Mouse (Mus musculus) liver, adult 2 months (tissue): ENCODE data around the gene Gatb.

Experiments
- CTCF ChIP-seq: fragments of 200-500 bp; IDR thresholded peaks from 2 replicates; pipeline ENCODE4 v1.5.1; 2011; ENCODE audit warnings: low read depth, low read length, control low read depth
- POLR2A ChIP-seq: fragments of 200-500 bp; IDR thresholded peaks from 2 replicates; pipeline ENCODE4 v1.6.1; 2011; ENCODE audit warnings: low read length, control low read depth; ENCODE audit not compliant: insufficient read depth; ENCODE audit errors: extremely low read depth

DNA sequence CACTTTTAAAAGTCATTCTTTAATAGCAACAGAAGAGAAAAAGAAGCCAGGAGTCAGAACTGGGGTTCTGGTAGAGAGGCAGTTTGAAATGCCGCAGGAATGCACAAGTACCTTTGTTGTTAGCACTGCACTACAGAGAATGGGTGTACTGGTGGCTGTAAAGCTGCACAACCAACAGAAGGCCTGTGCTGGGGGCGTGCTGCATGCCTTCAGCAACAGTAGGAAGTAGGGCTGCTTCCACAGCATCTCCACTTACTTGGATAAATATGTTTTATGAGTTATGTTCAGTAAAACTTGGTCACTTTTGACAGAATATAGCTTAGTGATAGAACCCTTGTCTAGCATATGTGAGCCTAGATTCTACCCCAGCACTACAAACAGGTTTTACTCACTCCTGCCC is 33.8 kb downstream of the Gatb start:
- TF ChIP-seq CTCF (no peak), POLR2A (no peak)
